Mouse (Mus musculus): ENCODE measurements around the gene Sh3bp5.
"Not testable (repeated sequence)": the region's sequence is repeated elsewhere in the genome, so short reads cannot be mapped to it uniquely, and the experiment has no call there.

DNA sequence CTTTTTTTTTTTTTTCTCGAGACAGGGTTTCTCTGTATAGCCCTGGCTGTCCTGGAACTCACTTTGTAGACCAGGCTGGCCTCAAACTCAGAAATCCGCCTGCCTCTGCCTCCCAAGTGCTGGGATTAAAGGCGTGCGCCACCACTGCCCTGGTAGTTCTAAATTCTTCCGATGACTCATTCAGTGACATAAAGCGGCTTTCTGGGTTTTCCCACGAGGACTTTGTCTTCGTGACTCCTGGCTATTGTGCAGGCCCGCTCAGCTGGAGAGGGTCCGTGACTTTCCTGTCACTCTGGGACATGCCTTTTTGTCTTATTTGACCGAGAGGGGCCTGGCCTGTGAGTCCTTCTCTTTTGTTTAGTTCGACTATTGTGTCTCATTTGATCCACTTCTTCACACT lies 18.1 kb upstream of the Sh3bp5 start:
- not testable (repeated sequence) for TF ChIP-seq POLR2A (IDR thresholded peaks at IDR 0.05; ENCODE audit: borderline replicate concordance, low read depth, low read length); CTCF (IDR thresholded peaks at IDR 0.05; ENCODE audit: low read depth, low read length)

Measured in bone marrow macrophage, adult 2 months (primary cell).